Mouse (Mus musculus) layer of hippocampus, postnatal 25 days (tissue): Measurements from ENCODE around the gene Tpt1. TPM values are rescaled to one million over a fixed set of nuclear protein-coding genes. Genes with fewer than 3 reads are reported as not detected.

Source experiments
- DNase-seq, 2 experiments: peaks; one replicate each; pipeline ENCODE4 v3.0.0; 2022; ENCODE audit warnings: mixed read lengths in 2 of 2, low spot score in 1 of 2; ENCODE audit errors: extremely low spot score in 1 of 2
- total RNA-seq, 2 experiments: library from RNA; stranded (reverse); gene quantifications; 2 replicates each; pipeline ENCODE4 v1.2.3; 2021

The Tpt1 gene
- total RNA-seq, 2 experiments from 2014 or later: 935 to 1,046 TPM

- DNase-seq: no peak
These were observed 26.2 kb downstream of the Tpt1 start for GRCm38 (mm10) chr14:75871111-75871510.

- no peak for DNase-seq
These were observed 26.9 kb downstream of the Tpt1 start for GRCm38 (mm10) chr14:75871750-75872149.

- DNase-seq: no peak
These were observed 28.7 kb downstream of the Tpt1 start for GRCm38 (mm10) chr14:75873612-75874011.

GRCm38 (mm10) chr14:75876320-75877043 lies 31.6 kb downstream of the Tpt1 start:
- DNase-seq: peak; percentile 72 to 94

GRCm38 (mm10) chr14:75877297-75877696 lies 32.4 kb downstream of the Tpt1 start:
- DNase-seq: no peak

GRCm38 (mm10) chr14:75878980-75879379 lies 34.1 kb downstream of the Tpt1 start:
- DNase-seq: no peak

GRCm38 (mm10) chr14:75881856-75882255 lies 37.0 kb downstream of the Tpt1 start:
- no peak for DNase-seq

- DNase-seq: no peak
These were observed 38.4 kb downstream of the Tpt1 start for GRCm38 (mm10) chr14:75883330-75883729.

GRCm38 (mm10) chr14:75883873-75884272 lies 39.0 kb downstream of the Tpt1 start:
- DNase-seq: no peak

GRCm38 (mm10) chr14:75892118-75892517 lies 47.2 kb downstream of the Tpt1 start:
- peak in 1 of 2 experiments; percentile 42 for DNase-seq

Other genes starting within 250 kb of the Tpt1 start
- gene Erich6b, start 202.8 kb upstream of the Tpt1 start, total RNA-seq: not detected
- 10 to 100 TPM; 22.5 to 25.5 TPM for gene Cog3, start 90.6 kb upstream of the Tpt1 start, total RNA-seq
- 10 to 100 TPM; 10.9 to 14.7 TPM for gene Slc25a30, start 58.1 kb upstream of the Tpt1 start, total RNA-seq
- gene Kctd4, start 109.9 kb downstream of the Tpt1 start, total RNA-seq: 10 to 100 TPM; 55.4 to 56.9 TPM
- 10 to 100 TPM; 19.7 to 23.3 TPM for gene Gtf2f2, start 165.8 kb downstream of the Tpt1 start, total RNA-seq